Mouse (Mus musculus) cerebellum, adult 2 months (tissue): ENCODE data around the gene Coro7. TPM values are rescaled to one million over a fixed set of nuclear protein-coding genes. Genes with fewer than 3 reads are reported as not detected.
A peak's percentile ranks its signal among the peaks of the same experiment; 100 is the strongest.

Experiments
- DNase-seq, 2 experiments: peaks; one replicate each; pipeline ENCODE4 v3.0.0; 2021
- H3K27ac ChIP-seq: fragments of 200-500 bp; 2 replicates; pipeline ENCODE4 v1.5.1; 2012; ENCODE audit warnings: low read length, control low read depth, inconsistent platforms; ENCODE audit not compliant: insufficient read depth
- H3K27me3 ChIP-seq: fragments of 200-500 bp; 2 replicates; pipeline ENCODE4 v1.6.1; 2012; ENCODE audit warnings: inconsistent platforms, mild to moderate bottlenecking, low read length, moderate library complexity; ENCODE audit not compliant: control insufficient read depth, insufficient read depth
- H3K4me1 ChIP-seq: fragments of 200-500 bp; 2 replicates; pipeline ENCODE4 v1.6.1; 2011; ENCODE audit warnings: low read length; ENCODE audit not compliant: control insufficient read depth, insufficient read depth
- H3K4me3 ChIP-seq: fragments of 200-500 bp; replicated peaks from 2 replicates; pipeline ENCODE3; 2011; ENCODE audit warnings: mild to moderate bottlenecking, low read depth, low read length, control low read depth; ENCODE audit not compliant: insufficient read depth
- CTCF ChIP-seq: fragments of 200-500 bp; IDR thresholded peaks from 2 replicates; pipeline ENCODE4 v1.5.1; 2011; ENCODE audit warnings: low read depth, mild to moderate bottlenecking, control low read depth, low read length, moderate library complexity, borderline replicate concordance; ENCODE audit not compliant: insufficient read depth
- POLR2A ChIP-seq: fragments of 200-500 bp; IDR thresholded peaks from 2 replicates; pipeline ENCODE4 v1.6.1; 2011; ENCODE audit warnings: low read length, control low read depth, borderline replicate concordance; ENCODE audit not compliant: insufficient read depth
- WGBS: fragments of 180-500 bp; shearing (Covaris S2); methylation state at CpG from one replicate; pipeline ENCODE4 v1.1.7; 2018; 5-methylcytosine and 5-hydroxymethylcytosine counted together
- polyA plus RNA-seq: library from polyadenylated mRNA; depleted of rRNA; stranded (reverse); fragments of >200 nt; gene quantifications from 2 replicates; pipeline ENCODE4 v1.2.3, GENCODE M21; 2012; rRNA removed

Coro7 gene
- polyA plus RNA-seq, result 85.9 and 86.1 TPM in 2 replicates

DNA sequence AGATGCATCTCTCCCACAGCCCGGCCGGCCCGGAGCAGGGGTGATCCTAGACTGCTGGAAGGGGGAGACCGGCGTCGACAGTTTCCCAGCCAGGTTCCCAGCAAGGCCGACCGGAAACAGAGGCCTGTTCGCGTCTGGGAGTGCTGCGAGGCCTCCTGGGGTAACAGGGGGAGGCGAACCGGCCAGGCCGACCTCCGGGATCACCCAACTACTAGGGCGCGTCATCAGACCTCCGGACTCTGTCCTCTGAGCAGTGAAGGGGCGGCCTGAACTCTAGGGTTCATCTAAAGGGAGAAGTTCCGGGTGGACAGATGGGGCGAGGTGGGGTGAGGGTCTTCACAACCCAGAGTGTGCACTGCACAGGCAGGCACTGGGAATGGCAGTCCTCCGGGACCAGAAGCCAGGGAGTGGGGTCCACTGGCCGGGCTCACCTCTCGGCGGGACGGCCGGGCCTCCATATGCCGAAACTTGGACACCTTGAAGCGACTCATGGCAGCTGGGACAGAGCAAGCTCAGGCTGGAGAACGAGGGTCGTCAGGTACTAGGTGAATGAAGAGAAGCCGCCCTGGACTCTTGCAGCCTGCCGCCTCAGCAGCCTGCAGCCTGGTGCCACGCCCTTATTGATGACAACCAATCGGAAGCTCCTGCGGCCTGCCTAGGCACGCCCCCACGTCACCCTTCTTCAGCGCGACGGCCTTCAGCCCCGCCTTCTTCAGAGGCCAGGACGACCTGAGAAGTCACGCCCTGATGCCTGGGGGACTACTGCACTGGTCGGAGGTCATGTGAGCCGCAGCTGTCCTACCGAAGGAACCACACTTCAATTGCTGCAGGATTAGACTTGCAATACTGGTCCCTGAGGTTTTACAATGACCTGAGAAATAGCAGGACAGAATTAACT is at the start of gene Coro7:
Coro7 (minus strand) TSS at position 657 of the 898 bp plus-strand sequence.
- no peak within 1 kb of the TSS for H3K27ac ChIP-seq
- peak within 1 kb of the TSS; percentile 79 for H3K4me3 ChIP-seq
- no peak for TF ChIP-seq CTCF
- peak; percentile 90; the same call in 1 of the 2 replicates for TF ChIP-seq POLR2A
- WGBS, result under 1% methylated on average over 47 of the region's 47 CpGs
- H3K27me3 ChIP-seq, result no peaks in the 10 kb centered on the region
- H3K4me1 ChIP-seq, result no peaks in the 10 kb centered on the region
- DNase-seq, result peak; percentile 90 to 94

DNA sequence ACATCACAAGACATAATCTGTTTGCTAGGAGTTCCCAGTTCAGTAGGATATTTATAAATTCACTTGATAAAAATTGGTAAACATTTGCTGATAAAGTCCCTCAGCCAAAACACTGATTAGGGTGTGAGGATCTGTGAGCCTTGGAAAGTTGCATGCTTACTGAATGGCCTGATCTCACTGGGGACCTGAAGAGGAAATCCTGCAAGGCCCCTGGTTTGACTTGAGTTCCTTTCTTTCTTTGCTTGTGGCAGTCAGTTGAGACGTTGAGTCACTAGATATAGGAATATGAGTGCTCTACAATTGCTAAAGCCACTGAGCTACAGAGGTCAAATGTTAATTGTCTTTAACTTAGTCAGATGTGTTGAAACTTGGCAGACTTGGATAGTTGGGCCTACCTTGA is 48.4 kb upstream of the Coro7 start:
- Histone ChIP-seq H3K27me3 (no peaks in the 10 kb centered on the region), H3K4me1 (no peaks in the 10 kb centered on the region; the same call in 1 of the 2 replicates), H3K4me3 (no peak overlapping the region), H3K27ac (no peak overlapping the region)
- 78% methylated on average over 1 of the region's 1 CpGs for WGBS
- no peak for TF ChIP-seq POLR2A
- TF ChIP-seq CTCF, result no peak
- DNase-seq, result no peak

DNA sequence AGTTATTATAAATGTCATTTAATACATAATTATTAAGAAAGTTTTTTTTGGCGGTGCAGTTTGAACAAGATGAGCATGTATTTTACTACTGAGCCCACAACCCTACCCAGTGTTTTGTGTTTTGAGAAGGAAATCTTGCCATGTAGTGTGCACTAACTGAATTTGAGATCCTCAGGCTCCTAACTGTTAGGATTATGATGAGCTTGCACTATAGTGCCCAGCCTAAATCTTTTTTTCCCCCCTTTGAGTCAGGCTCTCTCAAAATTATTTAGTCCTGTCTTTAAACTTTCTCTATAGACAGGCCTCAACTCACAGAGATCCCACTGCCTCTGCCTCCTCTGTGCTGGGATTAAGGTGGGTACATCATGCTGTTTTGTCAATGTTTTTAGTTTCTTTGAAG is 47.9 kb upstream of the Coro7 start:
- no peak for DNase-seq
- TF ChIP-seq POLR2A (no peak), CTCF (no peak)
- WGBS, result 96% methylated on average over 1 of the region's 1 CpGs
- H3K27ac ChIP-seq, result no peak overlapping the region
- H3K4me3 ChIP-seq, result no peak overlapping the region
- H3K27me3 ChIP-seq, result no peaks in the 10 kb centered on the region
- H3K4me1 ChIP-seq, result no peaks in the 10 kb centered on the region; the same call in 1 of the 2 replicates

DNA sequence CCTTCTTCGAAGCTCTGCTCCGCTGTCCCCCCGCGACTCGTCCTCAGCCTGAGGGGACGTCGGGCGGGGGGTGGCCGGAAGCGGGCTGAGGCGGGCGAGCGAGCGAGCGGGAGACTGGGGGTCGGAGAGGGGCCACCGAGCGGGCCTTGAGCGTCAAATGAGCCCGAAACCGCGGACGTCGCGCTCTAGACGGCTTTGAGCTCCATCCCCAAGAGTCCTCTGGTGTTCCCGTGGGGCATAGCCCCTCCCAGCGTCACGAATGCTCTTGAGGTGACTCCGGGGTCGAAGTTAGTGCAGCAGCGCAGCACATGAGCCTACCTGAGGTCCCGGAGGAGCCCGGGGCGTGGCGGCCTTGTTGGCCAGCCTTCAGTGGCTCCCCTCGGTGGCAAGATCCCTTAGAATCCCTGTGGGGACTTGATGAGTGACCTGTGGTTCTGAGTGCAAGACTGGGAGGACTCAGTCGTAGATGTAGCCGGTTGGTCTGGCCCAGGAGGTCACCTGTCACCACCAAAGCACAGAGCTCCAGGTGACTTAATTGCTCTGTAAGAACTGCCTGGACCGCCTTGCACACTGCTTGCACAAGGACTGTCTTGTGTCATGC is 47.1 kb upstream of the Coro7 start:
- Histone ChIP-seq H3K4me3 (peak overlapping the region; percentile 73), H3K27ac (peak overlapping the region; percentile 57), H3K4me1 (no peaks in the 10 kb centered on the region; the same call in 1 of the 2 replicates), H3K27me3 (no peaks in the 10 kb centered on the region)
- no peak for TF ChIP-seq POLR2A
- no peak for TF ChIP-seq CTCF
- DNase-seq, result peak in 1 of 2 experiments; percentile 50
- under 1% methylated on average over 40 of the region's 40 CpGs for WGBS

DNA sequence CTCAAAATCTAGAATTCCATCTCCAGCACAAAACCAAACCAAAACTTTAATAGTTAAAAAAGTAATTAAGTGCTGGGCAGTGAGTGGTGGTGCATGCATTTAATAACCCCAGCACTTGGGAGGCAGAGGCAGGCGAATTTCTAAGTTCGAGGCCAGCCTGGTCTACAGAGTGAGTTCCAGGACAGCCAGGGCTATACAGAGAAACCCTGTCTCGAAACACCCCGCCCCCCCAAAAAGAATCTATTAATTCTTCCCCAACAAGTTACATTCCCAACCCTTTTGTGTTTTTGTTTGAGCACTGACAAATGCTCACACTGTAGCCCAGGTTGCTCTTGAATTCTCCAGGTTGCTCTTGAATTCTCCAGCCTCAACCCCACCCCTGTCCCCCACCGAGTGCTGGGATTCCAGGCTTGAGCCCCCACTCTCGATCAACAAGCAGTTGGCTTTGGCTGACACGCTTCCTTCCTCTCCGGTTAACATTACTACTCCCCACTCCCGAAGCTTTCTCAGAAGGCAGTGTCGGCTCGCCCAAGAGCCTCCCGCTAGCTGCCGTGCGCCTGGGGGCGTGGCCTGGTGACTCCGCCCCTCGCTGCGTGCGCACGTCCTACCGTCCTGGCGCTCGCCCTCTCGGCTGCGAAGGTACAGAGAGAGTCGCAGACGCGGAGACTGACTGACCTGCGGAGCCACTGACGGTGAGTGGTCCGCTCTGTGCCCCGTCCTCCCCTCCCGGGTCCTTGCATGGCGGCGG is 46.4 kb upstream of the Coro7 start, which contains the start of gene Hmox2:
Hmox2 (plus strand) TSS at position 582 of the 748 bp plus-strand sequence.
- Histone ChIP-seq H3K4me1 (no peaks in the 10 kb centered on the region; the same call in 1 of the 2 replicates), H3K27me3 (no peaks in the 10 kb centered on the region), H3K27ac (peak within 1 kb of the TSS; percentile 57), H3K4me3 (peak within 1 kb of the TSS; percentile 73)
- TF ChIP-seq CTCF (no peak), POLR2A (peak; percentile 99)
- 5% methylated on average over 35 of the region's 35 CpGs for WGBS
- DNase-seq, result peak; percentile 94 to 95

DNA sequence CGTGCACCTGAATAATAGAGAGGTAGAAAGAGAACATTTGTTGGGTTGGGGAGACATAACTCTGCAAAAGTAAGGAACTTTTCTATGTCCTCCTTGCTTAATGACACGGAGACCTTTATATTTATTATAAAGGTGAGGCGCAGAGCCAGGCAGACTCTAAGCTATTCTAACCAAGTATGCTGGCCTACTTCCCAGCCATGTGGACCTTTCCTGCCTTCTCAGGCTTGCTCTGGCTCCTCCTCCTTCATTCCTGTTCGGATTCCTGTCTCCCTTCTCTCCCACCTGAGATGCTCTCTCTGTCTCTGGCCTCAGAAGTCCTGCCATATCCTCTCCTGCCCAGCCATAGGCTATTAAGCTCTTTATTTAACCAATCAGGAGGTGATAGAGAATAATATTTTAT is 45.7 kb upstream of the Coro7 start:
- H3K4me3 ChIP-seq, result no peak overlapping the region
- TF ChIP-seq CTCF (no peak), POLR2A (no peak)
- no peaks in the 10 kb centered on the region for H3K27me3 ChIP-seq
- no peak overlapping the region for H3K27ac ChIP-seq
- H3K4me1 ChIP-seq, result no peaks in the 10 kb centered on the region; the same call in 1 of the 2 replicates
- 74% methylated on average over 4 of the region's 4 CpGs for WGBS
- DNase-seq, result no peak

DNA sequence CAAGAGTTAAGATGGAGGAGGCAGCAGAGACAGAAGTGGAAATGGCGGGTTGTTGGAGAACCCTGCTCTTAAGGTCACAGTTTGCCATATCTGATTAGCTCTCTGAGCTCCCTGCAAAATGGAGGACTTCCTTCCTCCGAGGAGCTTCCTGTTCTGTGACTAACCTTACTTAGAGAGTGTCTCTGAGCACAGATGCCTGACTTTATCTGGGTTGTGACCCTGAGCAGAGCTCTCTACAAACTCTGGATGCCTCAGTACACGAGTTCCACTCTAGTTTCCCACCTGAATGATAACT is 43.3 kb upstream of the Coro7 start:
- no peak for DNase-seq
- no peaks in the 10 kb centered on the region for H3K27me3 ChIP-seq
- H3K4me3 ChIP-seq, result no peak overlapping the region
- H3K4me1 ChIP-seq, result no peaks in the 10 kb centered on the region; the same call in 1 of the 2 replicates
- TF ChIP-seq CTCF (no peak), POLR2A (no peak)
- 73% methylated on average over 3 of the region's 3 CpGs for WGBS
- no peak overlapping the region for H3K27ac ChIP-seq
